Mouse (Mus musculus) G1E (cell line): Measurements from ENCODE around the gene Fkbp5. TPM values are rescaled to one million over a fixed set of nuclear protein-coding genes. Genes with fewer than 3 reads are reported as not detected.

Source experiments
- ATAC-seq: 2 replicates; pipeline ENCODE4 v1.8.0; 2016; ENCODE audit warnings: mild to moderate bottlenecking; ENCODE audit not compliant: insufficient number of reproducible peaks, poor library complexity, low FRiP score, severe bottlenecking; ENCODE audit errors: extremely low read depth
- DNase-seq: peaks from one replicate; pipeline ENCODE4 v3.0.0; 2012; ENCODE audit warnings: low spot score
- H3K27me3 ChIP-seq: 2 replicates; pipeline ENCODE4 v1.6.1; 2012; ENCODE audit warnings: mild to moderate bottlenecking, low read length, inconsistent platforms; ENCODE audit not compliant: insufficient read depth
- H3K36me3 ChIP-seq: replicated peaks from 2 replicates; pipeline ENCODE3; 2012; ENCODE audit warnings: mild to moderate bottlenecking, inconsistent platforms
- H3K4me1 ChIP-seq: 2 replicates; pipeline ENCODE4 v1.6.1; 2012; ENCODE audit warnings: low read depth, low read length, inconsistent platforms, mixed read lengths; ENCODE audit not compliant: insufficient read depth
- H3K4me3 ChIP-seq: 2 replicates; pipeline ENCODE4 v1.5.1; 2012; ENCODE audit warnings: low read depth, mild to moderate bottlenecking, inconsistent platforms, low read length, moderate library complexity, mixed read lengths
- H3K9me3 ChIP-seq: replicated peaks from 2 replicates; pipeline ENCODE4 v1.6.1; 2012; ENCODE audit warnings: inconsistent platforms
- CTCF ChIP-seq: IDR thresholded peaks from 2 replicates; pipeline ENCODE4 v1.5.1; 2012; ENCODE audit warnings: low read depth, low read length, inconsistent platforms, mixed read lengths
- GATA1 ChIP-seq: IDR thresholded peaks from 2 replicates; pipeline ENCODE4 v1.6.1; 2012; ENCODE audit warnings: borderline replicate concordance, low read length, inconsistent platforms, mixed read lengths
- GATA2 ChIP-seq: IDR thresholded peaks from 2 replicates; pipeline ENCODE4 v1.6.1; 2012; ENCODE audit warnings: low read depth, low read length, inconsistent platforms, borderline replicate concordance
- POLR2AphosphoS5 ChIP-seq: IDR thresholded peaks from 2 replicates; pipeline ENCODE4 v1.6.1; 2012; ENCODE audit warnings: low read depth, low read length, inconsistent platforms; ENCODE audit not compliant: insufficient replicate concordance
- TAL1 ChIP-seq: conservative IDR thresholded peaks from 2 replicates; pipeline ENCODE4 v1.6.1; 2012; ENCODE audit warnings: low read depth, low read length, inconsistent platforms, mixed read lengths
- polyA plus RNA-seq: library from polyadenylated mRNA; stranded (reverse); fragments of >175 nt; gene quantifications from 2 replicates; pipeline ENCODE4 v1.2.3, GENCODE M21; 2012
- total RNA-seq, 2 experiments: library from RNA; stranded (forward) in 1 of 2; stranded (reverse) in 1 of 2; fragments of 200-1000 nt in 1 of 2; fragments of >200 nt in 1 of 2; fragmentation: Nextera tagmentation in 1 of 2; gene quantifications; 2 replicates each; pipeline ENCODE4 v1.2.3; 2014 to 2017

Gene Fkbp5
- total and polyA plus RNA-seq, 3 experiments: 11.7 to 36.6 (median 18.5) TPM

- H3K27me3 ChIP-seq: peaks cover 24% of the 10 kb centered on the region
- no peaks in the 10 kb centered on the region for H3K9me3 ChIP-seq
- no peak for ATAC-seq
- DNase-seq: no peak
- H3K36me3 ChIP-seq: no peaks in the 10 kb centered on the region
- TF ChIP-seq GATA1 (no peak), CTCF (no peak), POLR2AphosphoS5 (no peak), GATA2 (no peak), TAL1 (no peak)
- H3K4me3 ChIP-seq: no peak overlapping the region
- 0 out of 2 replicates have a peak, but pooled peaks cover 3% of the 10 kb centered on the region for H3K4me1 ChIP-seq
Observed at GRCm38 (mm10) chr17:28500465-28500864, 16.9 kb downstream of the Fkbp5 start.

DNA sequence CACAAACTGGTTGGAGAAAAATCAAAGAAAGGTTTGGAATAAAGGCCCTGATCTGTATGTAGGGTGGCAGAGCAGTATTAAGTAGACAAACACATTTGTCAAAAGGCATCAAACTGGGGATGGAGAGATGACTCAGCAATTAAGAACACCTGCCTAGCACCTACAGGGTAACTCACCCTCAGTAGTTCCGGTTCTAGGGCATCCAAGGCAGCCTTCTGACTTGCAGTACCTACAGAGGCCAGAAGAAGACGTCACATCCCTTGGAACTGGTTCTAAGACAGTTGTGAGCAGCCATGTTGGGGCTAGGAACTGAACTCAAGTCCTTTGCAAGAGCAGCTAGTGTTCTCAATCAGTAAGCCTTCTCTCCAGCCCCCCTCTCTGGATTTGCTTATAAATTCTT lies 18.1 kb downstream of the Fkbp5 start:
- no peak for ATAC-seq
- peaks cover 20% of the 10 kb centered on the region for H3K27me3 ChIP-seq
- H3K4me1 ChIP-seq: 0 out of 2 replicates have a peak, but pooled peaks cover 3% of the 10 kb centered on the region
- DNase-seq: no peak
- TF ChIP-seq GATA2: no peak
- no peak for TF ChIP-seq GATA1
- TF ChIP-seq CTCF: no peak
- TF ChIP-seq TAL1: no peak
- no peak for TF ChIP-seq POLR2AphosphoS5
- no peak overlapping the region for H3K4me3 ChIP-seq
- H3K36me3 ChIP-seq: no peaks in the 10 kb centered on the region
- H3K9me3 ChIP-seq: no peaks in the 10 kb centered on the region

DNA sequence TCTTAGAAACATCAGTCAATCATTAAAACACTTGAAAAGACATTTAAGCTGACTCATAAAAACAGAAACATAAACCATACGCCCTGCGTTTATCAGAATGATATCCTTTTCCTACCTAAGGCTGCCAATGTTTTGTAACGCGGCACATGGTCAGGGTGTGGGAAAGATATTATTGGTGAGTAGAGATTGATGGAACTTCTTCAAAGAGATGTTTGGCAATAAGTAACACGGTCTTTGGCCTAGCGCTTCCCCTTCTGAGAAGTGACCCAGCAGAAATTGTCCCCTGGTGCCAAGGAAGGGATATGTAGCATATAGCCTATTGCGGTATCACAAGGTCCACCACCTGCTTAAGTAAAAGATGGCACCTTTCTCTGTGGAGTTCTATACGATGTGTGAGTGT lies 21.5 kb downstream of the Fkbp5 start:
- ATAC-seq (no peak), DNase-seq (no peak)
- Histone ChIP-seq H3K9me3 (no peaks in the 10 kb centered on the region), H3K4me3 (no peak overlapping the region), H3K36me3 (no peaks in the 10 kb centered on the region), H3K4me1 (no peaks in the 10 kb centered on the region), H3K27me3 (peaks cover 14% of the 10 kb centered on the region)
- TF ChIP-seq TAL1 (no peak), GATA2 (no peak), GATA1 (no peak)

DNA sequence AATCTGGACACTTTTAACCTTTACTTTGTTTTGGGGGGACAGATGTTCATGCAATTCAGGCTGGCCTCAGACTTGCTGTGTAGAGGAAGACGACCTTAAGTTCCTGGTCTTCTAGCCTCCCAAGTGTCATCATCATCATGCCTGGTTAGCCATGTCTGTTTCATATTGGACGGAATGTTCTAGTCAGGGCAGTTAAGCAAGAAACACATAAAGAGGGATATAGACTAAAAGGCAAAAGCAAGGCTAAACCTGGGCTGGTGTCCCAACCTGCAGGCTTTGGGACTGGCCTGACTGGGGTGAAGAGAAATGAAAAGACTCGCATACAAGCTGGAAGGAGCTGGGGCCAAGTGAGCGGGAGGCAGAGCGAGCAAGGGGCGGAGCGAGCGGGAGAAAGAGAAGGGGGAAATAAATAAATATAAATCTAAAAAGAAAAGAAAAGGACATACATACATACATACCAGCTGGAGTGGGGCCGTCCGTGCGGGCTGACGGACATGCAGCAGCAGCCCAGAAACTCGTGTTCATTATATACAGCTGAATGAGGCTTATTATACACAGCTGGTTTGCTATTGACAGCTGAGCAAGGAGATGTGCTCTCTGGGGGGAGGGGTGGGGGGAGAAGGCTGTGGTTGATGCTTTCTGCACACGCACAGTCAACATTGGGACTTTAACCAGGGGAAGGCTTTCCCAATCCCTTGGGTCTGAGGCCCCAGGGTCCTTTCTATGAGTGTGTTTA lies 26.1 kb downstream of the Fkbp5 start:
- Histone ChIP-seq H3K27me3 (peaks cover 9% of the 10 kb centered on the region), H3K4me3 (no peak overlapping the region), H3K4me1 (peaks cover 11% of the 10 kb centered on the region), H3K36me3 (no peaks in the 10 kb centered on the region), H3K9me3 (peaks cover 4% of the 10 kb centered on the region; the same call in 1 of the 2 replicates)
- DNase-seq: no peak
- ATAC-seq: no peak
- TF ChIP-seq POLR2AphosphoS5 (no peak), CTCF (no peak), GATA2 (no peak), GATA1 (no peak), TAL1 (no peak)

DNA sequence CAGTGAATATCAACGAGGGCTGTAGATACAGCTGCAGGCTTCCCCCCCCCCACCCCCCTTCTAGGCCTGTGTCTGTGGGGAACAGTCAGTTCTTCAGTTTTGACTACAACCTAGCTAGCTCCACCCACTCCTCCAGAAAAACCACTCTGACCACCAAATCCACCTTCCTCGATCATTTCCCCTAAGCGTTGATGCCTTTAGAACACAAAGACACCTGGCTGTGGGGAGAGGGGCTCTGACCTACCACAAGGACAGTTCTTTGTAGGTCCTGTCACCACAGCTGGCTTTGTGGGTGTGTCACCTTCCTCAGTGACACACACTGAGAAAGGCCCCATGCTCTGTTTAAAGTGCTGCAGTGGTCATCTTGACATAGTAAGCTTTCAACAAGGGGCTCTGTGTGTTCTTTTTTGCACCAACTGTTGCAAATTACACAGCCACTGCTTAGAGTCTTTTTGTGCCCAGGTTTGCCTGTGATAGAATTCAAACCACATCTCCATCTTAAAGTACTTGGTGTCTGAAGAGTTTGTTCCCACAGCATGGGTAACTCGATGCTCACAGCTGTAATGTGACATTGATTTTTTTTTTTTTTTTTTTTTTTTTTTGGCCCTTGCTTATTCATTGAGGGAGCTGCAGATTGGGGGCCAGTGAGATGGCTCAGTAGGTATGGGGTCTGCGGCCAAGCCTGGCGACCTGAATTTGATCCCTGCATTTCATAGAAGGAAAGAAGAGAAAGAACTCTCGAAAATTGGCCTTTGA lies 28.9 kb downstream of the Fkbp5 start:
- H3K27me3 ChIP-seq: peaks cover 9% of the 10 kb centered on the region
- no peak overlapping the region for H3K4me3 ChIP-seq
- DNase-seq: no peak
- no peaks in the 10 kb centered on the region for H3K36me3 ChIP-seq
- ATAC-seq: no peak
- H3K4me1 ChIP-seq: peaks cover 21% of the 10 kb centered on the region
- TF ChIP-seq TAL1 (no peak), POLR2AphosphoS5 (no peak), CTCF (no peak), GATA2 (no peak), GATA1 (no peak)
- peaks cover 4% of the 10 kb centered on the region; the same call in 1 of the 2 replicates for H3K9me3 ChIP-seq

DNA sequence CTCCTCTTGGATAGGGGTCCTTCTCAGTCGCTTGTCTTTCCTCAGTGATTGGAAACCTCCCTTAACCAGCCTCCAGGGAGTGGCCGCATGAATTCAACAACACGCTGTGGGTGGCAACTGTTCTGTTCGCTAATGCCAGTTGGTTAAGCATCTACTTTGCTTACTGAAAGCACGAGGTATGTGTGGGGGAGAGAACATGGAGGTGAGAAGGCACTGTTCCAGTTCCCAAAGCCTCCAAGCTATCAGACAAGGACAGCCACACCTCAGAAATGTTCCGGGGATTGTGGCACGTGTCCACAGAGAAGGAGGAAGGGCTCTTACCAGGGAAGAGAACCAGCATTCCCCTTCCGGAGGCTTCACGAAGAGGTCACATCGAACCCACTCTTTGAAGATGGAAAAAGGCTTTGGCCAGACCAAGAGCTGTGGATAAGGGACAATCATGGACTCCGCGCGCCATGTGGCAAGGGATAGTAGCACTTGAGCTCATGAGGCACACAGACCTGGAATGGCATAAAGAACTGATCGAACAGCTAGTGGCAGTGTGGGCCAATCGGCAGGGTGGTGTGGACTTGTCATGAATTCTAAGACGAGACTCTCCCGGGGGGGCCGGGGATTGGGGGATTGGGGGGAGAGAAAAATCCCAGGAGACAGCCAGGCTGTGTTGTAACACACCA lies 29.6 kb downstream of the Fkbp5 start:
- H3K9me3 ChIP-seq: peaks cover 4% of the 10 kb centered on the region; the same call in 1 of the 2 replicates
- no peak for ATAC-seq
- no peak for DNase-seq
- peaks cover 1% of the 10 kb centered on the region for H3K36me3 ChIP-seq
- peaks cover 21% of the 10 kb centered on the region for H3K4me1 ChIP-seq
- no peak overlapping the region for H3K4me3 ChIP-seq
- peaks cover 5% of the 10 kb centered on the region for H3K27me3 ChIP-seq
- TF ChIP-seq GATA2 (no peak), CTCF (no peak), GATA1 (no peak), TAL1 (no peak), POLR2AphosphoS5 (no peak)
